Mouse (Mus musculus): ENCODE data around the gene Fus.

DNA sequence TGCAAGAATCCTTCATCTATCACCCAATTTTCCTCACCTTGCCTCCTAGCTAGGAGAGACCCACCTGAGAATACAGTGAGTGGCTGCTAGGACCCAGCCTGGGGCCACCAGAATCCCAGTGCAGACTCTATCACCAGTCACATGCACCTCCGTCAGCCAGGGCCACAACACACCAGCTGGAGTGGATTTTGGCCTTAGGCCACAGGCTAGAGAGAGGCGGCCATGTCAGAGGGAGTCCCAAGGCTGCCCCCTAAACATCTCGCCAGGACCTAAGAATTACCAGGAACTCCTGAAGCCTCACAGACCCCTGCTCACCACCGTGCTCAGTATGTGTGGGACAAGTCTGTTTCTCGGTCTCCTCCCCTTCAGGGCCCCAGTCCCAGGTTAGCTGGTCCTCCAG is 33.2 kb upstream of the Fus start:
- TF ChIP-seq CTCF (IDR thresholded peaks at IDR 0.05; ENCODE audit: control insufficient read depth, insufficient read depth, low read length) = no peak
- no peak for TF ChIP-seq POLR2A (IDR thresholded peaks at IDR 0.05; ENCODE audit: borderline replicate concordance, control insufficient read depth, low read depth, low read length)
